Mouse (Mus musculus): ENCODE results near the gene Rtl6. TPM values are rescaled to one million over a fixed set of nuclear protein-coding genes. Genes with fewer than 3 reads are reported as not detected.

The Rtl6 gene
- 37.5 and 42.3 TPM in 2 replicates for polyA plus RNA-seq (2012; rRNA removed)

GRCm38 (mm10) chr15:84557189-84557921, at the start of gene Rtl6:
Gene Rtl6, minus strand, starts transcription at chr15:84557823.
- DNase-seq (ENCODE audit: extremely low spot score in 1 of 2, low spot score in 1 of 2), result peak; percentile 76 to 90

GRCm38 (mm10) chr15:84603267-84603963, 45.8 kb upstream of the Rtl6 start:
- DNase-seq (ENCODE audit: extremely low spot score in 1 of 2, low spot score in 1 of 2), result no peak

- DNase-seq (ENCODE audit: extremely low spot score in 1 of 2, low spot score in 1 of 2), result no peak
Measured at GRCm38 (mm10) chr15:84600977-84601595, 43.5 kb upstream of the Rtl6 start.

GRCm38 (mm10) chr15:84598911-84599310, 41.3 kb upstream of the Rtl6 start:
- no peak for DNase-seq (ENCODE audit: extremely low spot score in 1 of 2, low spot score in 1 of 2)

GRCm38 (mm10) chr15:84597816-84598215, 40.2 kb upstream of the Rtl6 start:
- DNase-seq (ENCODE audit: extremely low spot score in 1 of 2, low spot score in 1 of 2), result no peak

- DNase-seq (ENCODE audit: extremely low spot score in 1 of 2, low spot score in 1 of 2), result peak in 1 of 2 experiments; percentile 42
Measured at GRCm38 (mm10) chr15:84597021-84597420, 39.4 kb upstream of the Rtl6 start.

- DNase-seq (ENCODE audit: extremely low spot score in 1 of 2, low spot score in 1 of 2), result peak in 1 of 2 experiments; percentile 10
Measured at GRCm38 (mm10) chr15:84595241-84595945, 37.8 kb upstream of the Rtl6 start.

GRCm38 (mm10) chr15:84593514-84593913, 35.9 kb upstream of the Rtl6 start:
- no peak for DNase-seq (ENCODE audit: extremely low spot score in 1 of 2, low spot score in 1 of 2)

- DNase-seq (ENCODE audit: extremely low spot score in 1 of 2, low spot score in 1 of 2), result no peak
Measured at GRCm38 (mm10) chr15:84592240-84592639, 34.6 kb upstream of the Rtl6 start.

GRCm38 (mm10) chr15:84591573-84592139, 34.0 kb upstream of the Rtl6 start:
- no peak for DNase-seq (ENCODE audit: extremely low spot score in 1 of 2, low spot score in 1 of 2)

- peak in 1 of 2 experiments; percentile 20 for DNase-seq (ENCODE audit: extremely low spot score in 1 of 2, low spot score in 1 of 2)
Measured at GRCm38 (mm10) chr15:84588371-84588821, 30.8 kb upstream of the Rtl6 start.

GRCm38 (mm10) chr15:84578607-84579006, 21.0 kb upstream of the Rtl6 start:
- no peak for DNase-seq (ENCODE audit: extremely low spot score in 1 of 2, low spot score in 1 of 2)

GRCm38 (mm10) chr15:84577019-84577418, 19.4 kb upstream of the Rtl6 start:
- no peak for DNase-seq (ENCODE audit: extremely low spot score in 1 of 2, low spot score in 1 of 2)

GRCm38 (mm10) chr15:84566568-84567110, 9.0 kb upstream of the Rtl6 start:
- DNase-seq (ENCODE audit: extremely low spot score in 1 of 2, low spot score in 1 of 2), result peak in 1 of 2 experiments; percentile 31

- no peak for DNase-seq (ENCODE audit: extremely low spot score in 1 of 2, low spot score in 1 of 2)
Measured at GRCm38 (mm10) chr15:84561501-84561900, 3.9 kb upstream of the Rtl6 start.

GRCm38 (mm10) chr15:84556674-84557073, 949 bp downstream of the Rtl6 start:
- DNase-seq (ENCODE audit: extremely low spot score in 1 of 2, low spot score in 1 of 2), result no peak

GRCm38 (mm10) chr15:84551065-84551464, 6.6 kb downstream of the Rtl6 start:
- DNase-seq (ENCODE audit: extremely low spot score in 1 of 2, low spot score in 1 of 2), result no peak

GRCm38 (mm10) chr15:84549291-84549797, 8.3 kb downstream of the Rtl6 start:
- no peak for DNase-seq (ENCODE audit: extremely low spot score in 1 of 2, low spot score in 1 of 2)

GRCm38 (mm10) chr15:84546028-84546427, 11.6 kb downstream of the Rtl6 start:
- no peak for DNase-seq (ENCODE audit: extremely low spot score in 1 of 2, low spot score in 1 of 2)

GRCm38 (mm10) chr15:84541175-84541574, 16.4 kb downstream of the Rtl6 start:
- no peak for DNase-seq (ENCODE audit: extremely low spot score in 1 of 2, low spot score in 1 of 2)
